In the genomic region with DNA sequence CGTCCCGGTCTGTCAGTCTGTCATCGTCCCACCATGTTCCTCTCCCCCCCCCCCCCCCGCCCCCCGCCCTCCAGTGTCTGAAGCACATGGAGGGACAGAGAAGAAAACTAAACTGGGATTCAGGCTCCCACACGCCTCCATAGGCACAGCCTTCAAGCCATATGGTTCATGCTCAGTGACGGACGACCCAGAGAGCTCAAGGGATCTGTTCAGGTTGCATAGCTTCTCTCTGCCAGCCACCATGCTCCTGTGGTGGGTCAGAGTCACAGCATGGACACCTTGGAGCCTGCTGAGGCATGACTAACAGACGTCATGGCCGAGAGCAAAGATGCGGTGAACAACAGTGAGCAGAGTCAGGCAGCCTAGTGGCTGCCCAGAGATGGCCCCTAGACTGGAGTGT, we compare ENCODE assay signal across 11 mouse cellular contexts.
DNase-seq lines count a peak whose midpoint lies in the region; ATAC-seq and TF ChIP-seq lines count a peak whose summit lies in the region.
"Had no signal": no experiment of that assay in that cellular context is flagged by ENCODE, and none has a peak within 500 bp of the region (broad histone marks: within the 10 kb centered on the region; RNA-seq: fewer than 3 reads in every experiment).

No protein-coding gene starts in this region.

- POLR2A ChIA-PET in Patski (lab: Charles Lee): interaction anchor here (0.8 to 1.4 kb wide), 5 partner anchors 72 to 121 kb away, joined by 3 to 4 read pairs (median 3); no protein-coding TSS in a partner anchor

- in situ Hi-C loops in Patski (cut with MboI; ENCODE audit: low pct_unique_long_range_greater_than_20kb): loop anchor here (5.0 kb wide), 1 partner anchor 72 kb away; no protein-coding TSS in a partner anchor

- peak overlapping the region; percentile 93; the same call in 1 of the 2 replicates for H3K27ac ChIP-seq in heart, embryonic 15.5 days
- H3K27ac ChIP-seq in heart, embryonic 12.5 days (ENCODE audit: poor library complexity, severe bottlenecking): no peak overlapping the region
- peak overlapping the region; percentile 97; the same call in 1 of the 2 replicates for H3K27ac ChIP-seq in forebrain, embryonic 14.5 days (ENCODE audit: low read depth, low read length)
- peak overlapping the region; percentile 90 for H3K27ac ChIP-seq in limb, embryonic 13.5 days

- CTCF ChIA-PET in Patski (lab: Charles Lee): interaction anchor here (1.0 to 1.3 kb wide), 2 partner anchors 11 to 18 kb away, joined by 3 to 4 read pairs; no protein-coding TSS in a partner anchor

- no peak overlapping the region; the same call in 1 of the 2 replicates for H3K9ac ChIP-seq in heart, embryonic 15.5 days
- no peak overlapping the region for H3K9ac ChIP-seq in heart, embryonic 12.5 days
- no peak overlapping the region for H3K9ac ChIP-seq in forebrain, embryonic 14.5 days (ENCODE audit: low read length)
- H3K9ac ChIP-seq in limb, embryonic 13.5 days: no peak overlapping the region

- DNase-seq in Patski (ENCODE audit: low read depth, low spot score): peak; percentile 71
- no peak for DNase-seq in forebrain, embryonic 14.5 days (ENCODE audit: low spot score)
- DNase-seq in retina, embryonic 14.5 days (ENCODE audit: low spot score): no peak
- DNase-seq in right cerebral cortex, postnatal 36 days (ENCODE audit: low spot score in 2 of 2): no peak
- DNase-seq: cerebellum, adult 9-10 months; heart, adult 2 months; kidney, adult 9 months had no signal

- 85% methylated on average over 9 of the region's 11 CpGs for WGBS in heart, embryonic 15.5 days
- WGBS in heart, embryonic 12.5 days: 83% methylated on average over 7 of the region's 11 CpGs
- WGBS in forebrain, embryonic 14.5 days: 73% methylated on average over 8 of the region's 11 CpGs
- 55% methylated on average over 11 of the region's 11 CpGs for WGBS in limb, embryonic 13.5 days

- no peak overlapping the region for H3K4me2 ChIP-seq in heart, embryonic 15.5 days
- H3K4me2 ChIP-seq in heart, embryonic 12.5 days: no peak overlapping the region
- no peak overlapping the region for H3K4me2 ChIP-seq in forebrain, embryonic 14.5 days (ENCODE audit: low read length)
- no peak overlapping the region for H3K4me2 ChIP-seq in limb, embryonic 13.5 days (replicated peaks)

- no peaks in the 10 kb centered on the region for H3K36me3 ChIP-seq in heart, embryonic 15.5 days
- H3K36me3 ChIP-seq in heart, embryonic 12.5 days: no peaks in the 10 kb centered on the region
- no peaks in the 10 kb centered on the region for H3K36me3 ChIP-seq in forebrain, embryonic 14.5 days (ENCODE audit: control insufficient read depth, insufficient read depth, low read length)
- no peaks in the 10 kb centered on the region for H3K36me3 ChIP-seq in limb, embryonic 13.5 days

- ATAC-seq in heart, embryonic 15.5 days (replicated peaks; ENCODE audit: insufficient number of reproducible peaks, insufficient read depth, low FRiP score, low read depth): no peak
- no peak for ATAC-seq in heart, embryonic 12.5 days (ENCODE audit: insufficient number of reproducible peaks, low FRiP score)
- ATAC-seq in Patski: peak; percentile 36
- ATAC-seq in forebrain, embryonic 14.5 days: no peak
- no peak for ATAC-seq in limb, embryonic 13.5 days (ENCODE audit: low FRiP score, low read depth)
- no peak for ATAC-seq in erythroid progenitor cell, adult 5-6 weeks (replicated peaks; ENCODE audit: low FRiP score, poor library complexity, severe bottlenecking)

- no peak overlapping the region for H3K4me3 ChIP-seq in heart, embryonic 15.5 days
- H3K4me3 ChIP-seq in heart, embryonic 12.5 days: no peak overlapping the region
- H3K4me3 ChIP-seq in forebrain, embryonic 14.5 days (ENCODE audit: low read depth, low read length): no peak overlapping the region
- H3K4me3 ChIP-seq in limb, embryonic 13.5 days: no peak overlapping the region

- no peak for TF ChIP-seq CTCF in Patski (IDR thresholded peaks at IDR 0.05)

- peaks cover 59% of the 10 kb centered on the region for H3K4me1 ChIP-seq in heart, embryonic 15.5 days (replicated peaks)
- peaks cover 60% of the 10 kb centered on the region for H3K4me1 ChIP-seq in heart, embryonic 12.5 days (replicated peaks)
- peaks cover 71% of the 10 kb centered on the region for H3K4me1 ChIP-seq in forebrain, embryonic 14.5 days (ENCODE audit: control insufficient read depth, insufficient read depth, low read length)
- H3K4me1 ChIP-seq in limb, embryonic 13.5 days: peaks cover 87% of the 10 kb centered on the region

- H3K27me3 ChIP-seq in heart, embryonic 15.5 days: 0 out of 2 replicates have a peak, but pooled peaks cover 5% of the 10 kb centered on the region
- H3K27me3 ChIP-seq in heart, embryonic 12.5 days (replicated peaks): peaks cover 15% of the 10 kb centered on the region
- no peaks in the 10 kb centered on the region for H3K27me3 ChIP-seq in Patski
- no peaks in the 10 kb centered on the region for H3K27me3 ChIP-seq in forebrain, embryonic 14.5 days (replicated peaks; ENCODE audit: control insufficient read depth, insufficient read depth, low read length)
- H3K27me3 ChIP-seq in limb, embryonic 13.5 days: 0 out of 2 replicates have a peak, but pooled peaks cover 4% of the 10 kb centered on the region

- no peaks in the 10 kb centered on the region for H3K9me3 ChIP-seq in heart, embryonic 15.5 days (replicated peaks)
- H3K9me3 ChIP-seq in heart, embryonic 12.5 days (replicated peaks): no peaks in the 10 kb centered on the region
- no peaks in the 10 kb centered on the region for H3K9me3 ChIP-seq in forebrain, embryonic 14.5 days (replicated peaks; ENCODE audit: control insufficient read depth, low read length)
- no peaks in the 10 kb centered on the region for H3K9me3 ChIP-seq in limb, embryonic 13.5 days
